Mouse (Mus musculus): Measurements from ENCODE around the gene Gm19668.
"Not testable (repeated sequence)": the region's sequence is repeated elsewhere in the genome, so short reads cannot be mapped to it uniquely, and the experiment has no call there.

GRCm38 (mm10) chr10:77782442-77782841 is 16.5 kb downstream of the Gm19668 start, which contains the start of gene Gm3250:
- TF ChIP-seq CTCF (IDR thresholded peaks at IDR 0.05; ENCODE audit: low read depth, low read length); POLR2A (IDR thresholded peaks at IDR 0.05; ENCODE audit: borderline replicate concordance, low read depth, low read length): not testable (repeated sequence)

Data from bone marrow macrophage, adult 2 months (primary cell).